Mouse (Mus musculus): Measurements from ENCODE around the gene Bves. TPM values are rescaled to one million over a fixed set of nuclear protein-coding genes. Genes with fewer than 3 reads are reported as not detected.
A peak's percentile ranks its signal among the peaks of the same experiment; 100 is the strongest.
"Not testable (repeated sequence)": the region's sequence is repeated elsewhere in the genome, so short reads cannot be mapped to it uniquely, and the experiment has no call there.

Bves gene
- polyA plus RNA-seq, 1 experiment: 0.28 TPM

- no peaks in the 10 kb centered on the region for H3K27me3 ChIP-seq (ENCODE audit: control insufficient read depth, insufficient read depth, low read length)
- H3K4me1 ChIP-seq (ENCODE audit: control insufficient read depth, insufficient read depth, low read length): no peaks in the 10 kb centered on the region
- no peak overlapping the region for H3K4me3 ChIP-seq (ENCODE audit: control insufficient read depth, low read depth, low read length)
- no peaks in the 10 kb centered on the region for H3K36me3 ChIP-seq (ENCODE audit: control insufficient read depth, insufficient read depth, low read length)
- H3K27ac ChIP-seq (ENCODE audit: control insufficient read depth, insufficient read depth, low read depth, low read length): no peak overlapping the region
- no peak for TF ChIP-seq CTCF (IDR thresholded peaks at IDR 0.05; ENCODE audit: control insufficient read depth, insufficient read depth, insufficient replicate concordance, low read depth, low read length)
Measured at GRCm38 (mm10) chr10:45320296-45320695, 15.3 kb upstream of the Bves start.

- no peaks in the 10 kb centered on the region for H3K4me1 ChIP-seq (ENCODE audit: control insufficient read depth, insufficient read depth, low read length)
- no peak overlapping the region for H3K4me3 ChIP-seq (ENCODE audit: control insufficient read depth, low read depth, low read length)
- no peaks in the 10 kb centered on the region for H3K36me3 ChIP-seq (ENCODE audit: control insufficient read depth, insufficient read depth, low read length)
- TF ChIP-seq CTCF (IDR thresholded peaks at IDR 0.05; ENCODE audit: control insufficient read depth, insufficient read depth, insufficient replicate concordance, low read depth, low read length) (no peak), POLR2A (IDR thresholded peaks at IDR 0.05; ENCODE audit: control insufficient read depth, low read depth, low read length) (no peak)
- H3K27ac ChIP-seq (ENCODE audit: control insufficient read depth, insufficient read depth, low read depth, low read length): no peak overlapping the region
- no peaks in the 10 kb centered on the region for H3K27me3 ChIP-seq (ENCODE audit: control insufficient read depth, insufficient read depth, low read length)
Measured at GRCm38 (mm10) chr10:45324159-45324558, 11.4 kb upstream of the Bves start.

GRCm38 (mm10) chr10:45328196-45329000, 7.2 kb upstream of the Bves start:
- no peak overlapping the region for H3K4me3 ChIP-seq (ENCODE audit: control insufficient read depth, low read depth, low read length)
- no peak overlapping the region for H3K27ac ChIP-seq (ENCODE audit: control insufficient read depth, insufficient read depth, low read depth, low read length)
- TF ChIP-seq POLR2A (IDR thresholded peaks at IDR 0.05; ENCODE audit: control insufficient read depth, low read depth, low read length): no peak
- no peak for TF ChIP-seq CTCF (IDR thresholded peaks at IDR 0.05; ENCODE audit: control insufficient read depth, insufficient read depth, insufficient replicate concordance, low read depth, low read length)
- no peaks in the 10 kb centered on the region for H3K4me1 ChIP-seq (ENCODE audit: control insufficient read depth, insufficient read depth, low read length)
- no peaks in the 10 kb centered on the region for H3K27me3 ChIP-seq (ENCODE audit: control insufficient read depth, insufficient read depth, low read length)
- H3K36me3 ChIP-seq (ENCODE audit: control insufficient read depth, insufficient read depth, low read length): no peaks in the 10 kb centered on the region

GRCm38 (mm10) chr10:45334925-45335324, 647 bp upstream of the Bves start:
- Histone ChIP-seq H3K27ac (ENCODE audit: control insufficient read depth, insufficient read depth, low read depth, low read length) (no peak overlapping the region), H3K4me3 (ENCODE audit: control insufficient read depth, low read depth, low read length) (no peak overlapping the region), H3K27me3 (ENCODE audit: control insufficient read depth, insufficient read depth, low read length) (no peaks in the 10 kb centered on the region), H3K4me1 (ENCODE audit: control insufficient read depth, insufficient read depth, low read length) (peaks cover 6% of the 10 kb centered on the region), H3K36me3 (ENCODE audit: control insufficient read depth, insufficient read depth, low read length) (no peaks in the 10 kb centered on the region)
- TF ChIP-seq POLR2A (IDR thresholded peaks at IDR 0.05; ENCODE audit: control insufficient read depth, low read depth, low read length): no peak
- no peak for TF ChIP-seq CTCF (IDR thresholded peaks at IDR 0.05; ENCODE audit: control insufficient read depth, insufficient read depth, insufficient replicate concordance, low read depth, low read length)

GRCm38 (mm10) chr10:45339106-45339505, 3.5 kb downstream of the Bves start:
- H3K36me3 ChIP-seq (ENCODE audit: control insufficient read depth, insufficient read depth, low read length): no peaks in the 10 kb centered on the region
- H3K27me3 ChIP-seq (ENCODE audit: control insufficient read depth, insufficient read depth, low read length): no peaks in the 10 kb centered on the region
- H3K27ac ChIP-seq (ENCODE audit: control insufficient read depth, insufficient read depth, low read depth, low read length): no peak overlapping the region
- no peak overlapping the region for H3K4me3 ChIP-seq (ENCODE audit: control insufficient read depth, low read depth, low read length)
- peaks cover 6% of the 10 kb centered on the region for H3K4me1 ChIP-seq (ENCODE audit: control insufficient read depth, insufficient read depth, low read length)
- TF ChIP-seq CTCF (IDR thresholded peaks at IDR 0.05; ENCODE audit: control insufficient read depth, insufficient read depth, insufficient replicate concordance, low read depth, low read length) (no peak), POLR2A (IDR thresholded peaks at IDR 0.05; ENCODE audit: control insufficient read depth, low read depth, low read length) (no peak)

- H3K4me3 ChIP-seq (ENCODE audit: control insufficient read depth, low read depth, low read length): no peak overlapping the region
- H3K36me3 ChIP-seq (ENCODE audit: control insufficient read depth, insufficient read depth, low read length): no peaks in the 10 kb centered on the region
- no peaks in the 10 kb centered on the region for H3K4me1 ChIP-seq (ENCODE audit: control insufficient read depth, insufficient read depth, low read length)
- no peak overlapping the region for H3K27ac ChIP-seq (ENCODE audit: control insufficient read depth, insufficient read depth, low read depth, low read length)
- TF ChIP-seq POLR2A (IDR thresholded peaks at IDR 0.05; ENCODE audit: control insufficient read depth, low read depth, low read length) (no peak), CTCF (IDR thresholded peaks at IDR 0.05; ENCODE audit: control insufficient read depth, insufficient read depth, insufficient replicate concordance, low read depth, low read length) (peak; percentile 26; the same call in 1 of the 2 replicates)
- no peaks in the 10 kb centered on the region for H3K27me3 ChIP-seq (ENCODE audit: control insufficient read depth, insufficient read depth, low read length)
Measured at GRCm38 (mm10) chr10:45344381-45344780, 8.8 kb downstream of the Bves start.

- Histone ChIP-seq H3K27ac (ENCODE audit: control insufficient read depth, insufficient read depth, low read depth, low read length) (no peak overlapping the region), H3K36me3 (ENCODE audit: control insufficient read depth, insufficient read depth, low read length) (no peaks in the 10 kb centered on the region)
Measured at GRCm38 (mm10) chr10:45345217-45345616, 9.6 kb downstream of the Bves start.

GRCm38 (mm10) chr10:45348143-45348542, 12.6 kb downstream of the Bves start:
- not testable (repeated sequence) for H3K4me1 ChIP-seq (ENCODE audit: control insufficient read depth, insufficient read depth, low read length); H3K27me3 ChIP-seq (ENCODE audit: control insufficient read depth, insufficient read depth, low read length)

More at GRCm38 (mm10) chr10:45345217-45345616, 9.6 kb downstream of the Bves start:
- Histone ChIP-seq H3K4me3 (ENCODE audit: control insufficient read depth, low read depth, low read length) (no peak overlapping the region), H3K27me3 (ENCODE audit: control insufficient read depth, insufficient read depth, low read length) (no peaks in the 10 kb centered on the region), H3K4me1 (ENCODE audit: control insufficient read depth, insufficient read depth, low read length) (no peaks in the 10 kb centered on the region)
- TF ChIP-seq CTCF (IDR thresholded peaks at IDR 0.05; ENCODE audit: control insufficient read depth, insufficient read depth, insufficient replicate concordance, low read depth, low read length): no peak
- no peak for TF ChIP-seq POLR2A (IDR thresholded peaks at IDR 0.05; ENCODE audit: control insufficient read depth, low read depth, low read length)

More at GRCm38 (mm10) chr10:45348143-45348542, 12.6 kb downstream of the Bves start:
- not testable (repeated sequence) for H3K4me3 ChIP-seq (ENCODE audit: control insufficient read depth, low read depth, low read length); H3K36me3 ChIP-seq (ENCODE audit: control insufficient read depth, insufficient read depth, low read length); H3K27ac ChIP-seq (ENCODE audit: control insufficient read depth, insufficient read depth, low read depth, low read length)
